Mouse (Mus musculus): ENCODE data around the gene Clec1b. TPM values are rescaled to one million over a fixed set of nuclear protein-coding genes. Genes with fewer than 3 reads are reported as not detected.

The Clec1b gene
- polyA plus RNA-seq (2014; fragmentation: Illumina TruSeq; extraction: RNeasy Lipid Tissue Mini Kit (QIAGEN cat#74804); ENCODE audit: low replicate concordance), result 10.4 TPM

DNA sequence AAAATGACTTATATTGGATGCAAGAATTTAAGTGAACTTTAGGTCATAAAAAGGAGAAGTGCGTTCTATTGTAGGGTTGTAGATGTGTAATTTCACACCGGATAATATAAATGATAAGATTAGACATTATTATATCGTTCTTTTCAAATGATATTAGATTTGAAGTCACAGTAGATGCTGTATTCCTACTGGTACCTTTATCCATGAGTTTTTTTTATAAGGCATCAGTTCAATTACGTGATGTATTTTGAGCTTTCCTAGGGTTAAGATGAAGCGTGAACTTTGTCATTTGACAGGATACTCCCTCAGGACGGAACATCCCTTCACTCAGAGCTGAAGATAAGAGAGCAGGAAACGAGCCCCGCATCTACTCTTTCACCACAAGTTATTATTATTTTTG, at the start of gene Clec1b:
Gene Clec1b (plus strand): TSS at position 301 of the 400 bp plus-strand sequence.

DNA sequence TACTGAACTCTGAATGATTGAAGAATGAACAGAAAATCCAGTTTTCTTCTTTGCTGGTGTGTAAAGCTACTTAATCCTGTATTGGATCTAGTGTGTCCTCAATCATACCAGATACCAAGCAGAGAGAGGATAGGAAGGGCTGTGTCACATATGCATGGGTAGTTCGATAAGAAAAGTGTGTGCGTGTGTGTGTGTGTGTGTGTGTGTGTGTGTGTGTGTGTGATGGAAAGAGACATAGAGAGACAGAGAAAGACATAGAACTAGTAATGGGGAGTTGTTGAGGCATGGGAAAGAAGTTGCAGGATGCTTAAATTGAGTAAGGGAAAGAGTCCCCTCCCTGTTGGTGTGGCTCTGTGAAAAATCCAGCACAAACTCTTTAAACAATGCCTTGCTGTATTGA, 11.3 kb upstream of the Clec1b start, which contains the start of gene Clec12b:
Gene Clec12b (minus strand): TSS at position 101 of the 400 bp plus-strand sequence.

DNA sequence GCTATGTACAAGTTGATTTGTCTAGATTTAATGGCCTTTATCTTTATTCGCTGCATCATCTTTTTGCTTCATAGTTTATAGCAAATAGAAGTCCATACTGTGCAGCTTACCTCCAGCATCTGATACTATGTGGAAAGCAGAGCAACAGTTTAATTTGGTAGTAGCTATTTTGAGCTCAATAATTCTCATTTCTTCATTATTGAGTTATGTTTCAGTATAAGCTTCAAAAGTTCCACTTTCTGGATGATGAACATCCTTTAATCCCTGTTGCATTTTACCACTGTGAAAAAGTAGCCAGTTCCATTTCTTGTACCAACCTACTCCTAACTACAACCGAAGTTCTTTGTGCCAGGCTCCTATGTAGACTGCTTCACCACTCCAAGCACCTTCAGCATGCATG, 11.5 kb downstream of the Clec1b start, which contains the start of gene Clec9a:
Gene Clec9a (plus strand): TSS at position 301 of the 400 bp plus-strand sequence.

DNA sequence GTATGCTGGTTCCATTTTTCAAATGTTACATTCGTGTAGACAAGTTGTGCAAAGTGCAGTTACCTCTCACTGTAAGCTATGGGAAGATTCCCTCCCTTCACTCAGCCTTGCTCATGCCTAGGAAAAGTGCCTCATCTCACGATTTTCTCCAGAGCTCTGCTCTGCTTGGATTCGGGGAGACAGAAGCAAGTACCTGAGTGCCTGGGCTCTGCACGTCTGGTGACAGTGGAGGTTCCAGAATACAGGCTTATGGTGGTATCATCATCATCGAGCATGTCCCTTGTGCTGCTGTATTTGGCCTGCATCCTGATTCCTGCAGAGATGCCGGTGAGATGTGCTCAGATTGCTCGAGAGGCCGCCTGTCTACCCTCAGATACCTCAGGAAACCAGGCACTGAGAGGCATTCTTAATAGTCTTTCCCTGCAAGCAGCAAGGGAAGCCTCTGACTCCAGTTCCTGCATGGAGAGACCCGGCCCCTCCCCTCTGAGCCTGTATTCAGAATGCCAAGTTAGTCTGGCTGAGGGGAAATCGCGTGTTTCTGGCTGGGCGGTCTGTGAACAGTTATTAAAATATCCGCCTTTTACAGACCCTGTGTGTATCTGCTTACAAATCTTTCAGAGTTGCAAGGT, 54.4 kb downstream of the Clec1b start, which contains the start of gene Clec1a:
Gene Clec1a (minus strand): TSS at position 590 of the 629 bp plus-strand sequence.

Other genes starting within 250 kb of the Clec1b start
- gene Clec2d, start 216.7 kb upstream of the Clec1b start, polyA plus RNA-seq (2014; fragmentation: Illumina TruSeq; extraction: RNeasy Lipid Tissue Mini Kit (QIAGEN cat#74804); ENCODE audit: low replicate concordance), result 496 TPM
- gene Cd69, start 121.9 kb upstream of the Clec1b start, polyA plus RNA-seq (2014; fragmentation: Illumina TruSeq; extraction: RNeasy Lipid Tissue Mini Kit (QIAGEN cat#74804); ENCODE audit: low replicate concordance), result 5.6 TPM
- gene 4922502D21Rik, start 65.5 kb upstream of the Clec1b start, polyA plus RNA-seq (2014; fragmentation: Illumina TruSeq; extraction: RNeasy Lipid Tissue Mini Kit (QIAGEN cat#74804); ENCODE audit: low replicate concordance), result not detected
- 1.6 TPM for gene Clec12a, start 54.6 kb upstream of the Clec1b start, polyA plus RNA-seq (2014; fragmentation: Illumina TruSeq; extraction: RNeasy Lipid Tissue Mini Kit (QIAGEN cat#74804); ENCODE audit: low replicate concordance)
- gene Clec12b, start 11.4 kb upstream of the Clec1b start, polyA plus RNA-seq (2014; fragmentation: Illumina TruSeq; extraction: RNeasy Lipid Tissue Mini Kit (QIAGEN cat#74804); ENCODE audit: low replicate concordance), result not detected
- gene Clec9a, start 11.6 kb downstream of the Clec1b start, polyA plus RNA-seq (2014; fragmentation: Illumina TruSeq; extraction: RNeasy Lipid Tissue Mini Kit (QIAGEN cat#74804); ENCODE audit: low replicate concordance), result 6.2 TPM
- gene Clec1a, start 54.7 kb downstream of the Clec1b start, polyA plus RNA-seq (2014; fragmentation: Illumina TruSeq; extraction: RNeasy Lipid Tissue Mini Kit (QIAGEN cat#74804); ENCODE audit: low replicate concordance), result 2.8 TPM
- not detected for gene Olr1, start 109.9 kb downstream of the Clec1b start, polyA plus RNA-seq (2014; fragmentation: Illumina TruSeq; extraction: RNeasy Lipid Tissue Mini Kit (QIAGEN cat#74804); ENCODE audit: low replicate concordance)
- not detected for gene Tmem52b, start 115.3 kb downstream of the Clec1b start, polyA plus RNA-seq (2014; fragmentation: Illumina TruSeq; extraction: RNeasy Lipid Tissue Mini Kit (QIAGEN cat#74804); ENCODE audit: low replicate concordance)
- 3.5 TPM for gene Gabarapl1, start 135.9 kb downstream of the Clec1b start, polyA plus RNA-seq (2014; fragmentation: Illumina TruSeq; extraction: RNeasy Lipid Tissue Mini Kit (QIAGEN cat#74804); ENCODE audit: low replicate concordance)
- 1.4 TPM for gene Klre1, start 180.6 kb downstream of the Clec1b start, polyA plus RNA-seq (2014; fragmentation: Illumina TruSeq; extraction: RNeasy Lipid Tissue Mini Kit (QIAGEN cat#74804); ENCODE audit: low replicate concordance)
- 48.6 TPM for gene Klrd1, start 194.5 kb downstream of the Clec1b start, polyA plus RNA-seq (2014; fragmentation: Illumina TruSeq; extraction: RNeasy Lipid Tissue Mini Kit (QIAGEN cat#74804); ENCODE audit: low replicate concordance)
- 4.7 TPM for gene Klrk1, start 226.6 kb downstream of the Clec1b start, polyA plus RNA-seq (2014; fragmentation: Illumina TruSeq; extraction: RNeasy Lipid Tissue Mini Kit (QIAGEN cat#74804); ENCODE audit: low replicate concordance)
- not detected for gene Klrc3, start 246.0 kb downstream of the Clec1b start, polyA plus RNA-seq (2014; fragmentation: Illumina TruSeq; extraction: RNeasy Lipid Tissue Mini Kit (QIAGEN cat#74804); ENCODE audit: low replicate concordance)